Mouse (Mus musculus) lung, postnatal 25 days (tissue): ENCODE results near the gene Emid1.

ENCODE experiments used
- DNase-seq: peaks from one replicate; pipeline ENCODE4 v3.0.0; 2022; ENCODE audit warnings: low spot score

The Emid1 gene

GRCm38 (mm10) chr11:5160722-5161485, 8.8 kb upstream of the Emid1 start:
- DNase-seq = peak; percentile 50

GRCm38 (mm10) chr11:5158056-5158455, 6.0 kb upstream of the Emid1 start:
- DNase-seq = no peak

- DNase-seq = no peak
Observed at GRCm38 (mm10) chr11:5154961-5155805, 3.1 kb upstream of the Emid1 start.

- DNase-seq = no peak
Observed at GRCm38 (mm10) chr11:5151247-5151630, 818 bp downstream of the Emid1 start.

DNA sequence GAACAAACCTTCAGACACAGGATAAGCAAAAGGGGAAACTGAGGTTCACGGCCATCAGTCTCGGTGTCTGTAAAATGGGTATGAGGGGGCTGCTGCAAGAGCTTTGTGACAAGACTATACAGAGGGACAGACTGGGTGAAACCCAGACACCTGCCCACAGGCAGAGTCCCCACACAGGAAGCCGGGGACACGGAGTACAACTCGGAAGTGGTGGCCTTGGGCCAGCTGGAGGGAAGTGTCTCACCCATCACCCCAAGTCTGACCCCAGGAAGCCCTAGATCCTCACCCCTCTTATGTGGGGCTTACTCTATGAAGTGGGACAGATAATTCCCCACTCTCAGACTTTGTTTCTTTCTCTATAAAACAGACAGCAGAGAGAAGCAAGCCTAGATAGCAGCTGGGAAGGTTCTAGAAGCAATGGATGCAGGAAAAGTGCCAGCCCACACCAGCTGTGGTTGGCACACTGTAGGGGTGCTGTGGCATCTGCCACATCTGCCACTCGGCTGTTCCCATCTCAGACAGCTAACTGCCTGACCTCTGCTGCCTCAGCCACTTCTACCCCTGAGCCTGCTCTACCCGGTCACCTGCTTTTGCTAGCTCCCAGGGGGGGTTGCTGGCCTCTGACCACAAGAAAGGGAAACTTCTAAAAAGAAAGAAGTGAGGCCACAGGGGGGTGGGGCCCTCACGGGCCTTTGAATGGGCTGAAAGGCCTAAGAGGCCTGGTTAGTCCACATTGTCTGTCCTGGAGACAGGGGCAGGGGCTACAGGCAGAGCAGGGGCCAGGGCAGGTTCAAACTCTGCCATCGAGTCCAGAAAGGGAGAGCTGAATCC, 1.4 kb downstream of the Emid1 start:
- no peak for DNase-seq

DNA sequence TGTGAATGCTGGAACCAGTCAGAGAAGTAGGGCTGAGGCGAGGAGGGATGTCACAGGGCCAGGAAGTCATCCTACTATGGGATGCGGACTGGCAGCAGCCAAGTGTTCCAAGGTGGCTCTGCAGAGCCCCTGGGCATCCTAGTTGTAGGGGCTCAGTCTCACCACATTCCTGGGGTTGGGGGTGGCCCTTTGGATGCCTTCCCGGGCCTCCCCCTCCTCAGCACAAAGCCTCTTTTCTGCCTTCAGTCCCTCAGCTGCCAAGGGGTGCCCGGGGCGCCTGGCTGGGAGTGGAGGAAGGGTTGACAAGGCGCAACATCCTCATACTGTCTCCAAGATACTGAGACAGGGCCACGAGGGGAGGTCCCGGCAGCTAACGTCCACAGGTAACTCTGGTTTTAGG, 2.1 kb downstream of the Emid1 start:
- no peak for DNase-seq

- no peak for DNase-seq
Observed at GRCm38 (mm10) chr11:5149249-5149648, 2.8 kb downstream of the Emid1 start.

GRCm38 (mm10) chr11:5145600-5145999, 6.5 kb downstream of the Emid1 start:
- no peak for DNase-seq

DNA sequence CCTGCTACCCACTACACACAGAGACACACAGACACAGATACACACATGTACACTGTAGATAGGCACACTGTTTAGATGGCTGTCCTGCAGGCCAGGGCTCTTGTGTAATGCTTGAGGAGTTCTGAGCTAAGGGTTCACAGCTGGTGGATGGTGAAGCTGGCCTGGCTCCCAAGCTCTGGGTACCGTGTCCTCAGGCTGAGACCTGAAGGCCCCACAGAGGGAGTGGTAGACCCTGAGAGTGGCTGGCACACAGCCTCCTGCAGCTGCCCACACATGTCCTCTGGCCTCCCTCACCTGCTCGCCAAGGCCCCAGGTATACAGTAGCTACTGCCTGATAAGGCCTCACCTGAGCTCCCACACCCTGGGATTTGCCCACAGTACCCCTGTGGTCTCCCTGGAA, 10.1 kb downstream of the Emid1 start:
- no peak for DNase-seq

GRCm38 (mm10) chr11:5141252-5141651, 10.8 kb downstream of the Emid1 start:
- DNase-seq = no peak

GRCm38 (mm10) chr11:5140619-5141018, 11.4 kb downstream of the Emid1 start:
- DNase-seq = peak; percentile 56

DNA sequence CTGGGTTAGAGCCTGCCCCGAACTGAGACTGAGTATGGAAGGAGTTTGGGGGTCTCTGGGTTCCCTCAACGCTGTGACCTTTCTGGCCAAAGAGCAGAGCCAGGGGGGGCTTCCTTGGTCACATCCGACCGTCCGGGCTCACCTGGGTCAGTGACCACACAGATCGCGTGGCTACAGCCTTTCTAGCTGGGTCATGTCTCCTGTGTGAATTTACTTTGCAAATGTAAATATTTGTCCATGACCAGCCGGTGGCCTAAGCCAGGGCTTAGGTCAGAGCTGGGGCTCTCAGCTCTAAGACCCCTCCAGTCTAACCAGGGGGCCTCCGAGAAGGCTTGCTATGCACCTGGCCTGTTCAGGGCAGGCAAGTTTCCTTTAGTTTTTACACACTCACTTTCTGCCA, 12.7 kb downstream of the Emid1 start:
- no peak for DNase-seq

DNA sequence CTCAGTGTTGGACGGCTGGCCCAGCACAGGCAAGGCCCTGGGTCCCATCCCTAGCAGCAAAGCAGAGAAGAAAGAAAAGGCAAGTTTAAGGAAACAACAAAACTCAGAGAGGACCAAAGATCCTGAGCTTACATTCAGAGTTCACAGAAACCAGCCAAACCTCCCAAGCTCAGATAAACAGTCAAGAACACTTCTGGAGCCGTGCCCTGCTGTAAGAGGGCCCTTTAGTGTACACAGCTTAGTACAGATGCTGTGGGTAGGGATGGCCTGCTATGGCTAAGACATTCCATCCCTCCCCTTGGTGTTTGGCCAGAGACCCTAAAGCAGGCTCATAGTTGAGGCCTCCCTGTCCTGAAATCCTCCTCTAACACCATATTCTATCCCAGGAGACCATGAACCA, 13.4 kb downstream of the Emid1 start:
- DNase-seq = peak; percentile 77

DNA sequence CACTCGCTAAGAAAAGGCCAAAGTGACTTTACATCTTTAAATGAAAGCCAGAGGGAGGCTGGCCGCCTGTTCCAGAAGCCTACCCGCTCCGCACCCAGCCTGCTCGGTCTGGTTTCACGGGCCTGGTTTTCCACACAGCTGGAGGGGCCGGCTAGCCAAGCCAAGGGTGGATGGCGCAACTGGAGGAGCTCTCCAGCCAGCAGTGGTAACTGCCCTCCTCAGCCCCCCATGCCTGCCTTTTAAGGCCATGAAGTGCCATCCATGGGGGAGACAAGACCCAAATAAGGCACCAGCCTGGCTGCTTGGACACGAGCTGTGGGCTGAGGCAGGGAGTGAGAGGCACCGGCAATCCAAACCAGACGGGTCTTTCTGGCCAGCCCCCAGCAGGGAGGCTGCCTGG, 16.1 kb downstream of the Emid1 start:
- DNase-seq = peak; percentile 81

GRCm38 (mm10) chr11:5132751-5133150, 19.3 kb downstream of the Emid1 start:
- DNase-seq = no peak

- no peak for DNase-seq
Observed at GRCm38 (mm10) chr11:5130111-5130665, 21.9 kb downstream of the Emid1 start.

GRCm38 (mm10) chr11:5129035-5129480, 23.0 kb downstream of the Emid1 start:
- DNase-seq = no peak

DNA sequence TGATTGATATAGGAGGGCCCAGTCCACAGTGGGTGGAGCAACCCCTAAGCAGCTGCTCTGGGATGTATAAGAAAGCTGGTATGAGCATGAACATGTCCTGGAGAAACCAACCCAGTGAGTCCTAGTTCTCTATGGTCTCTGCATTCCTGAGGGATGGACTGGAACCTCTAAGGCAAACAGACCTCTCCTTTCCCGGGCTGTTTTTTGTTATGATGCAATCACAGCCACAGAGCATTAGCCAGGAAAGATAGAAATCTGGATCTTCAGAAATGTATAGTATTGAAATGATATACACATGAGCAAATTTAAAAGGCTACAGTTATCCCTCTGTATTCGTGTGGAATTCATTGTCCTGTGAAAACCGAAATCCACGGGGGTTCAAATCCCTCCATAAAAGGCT, 26.3 kb downstream of the Emid1 start:
- DNase-seq = no peak

DNA sequence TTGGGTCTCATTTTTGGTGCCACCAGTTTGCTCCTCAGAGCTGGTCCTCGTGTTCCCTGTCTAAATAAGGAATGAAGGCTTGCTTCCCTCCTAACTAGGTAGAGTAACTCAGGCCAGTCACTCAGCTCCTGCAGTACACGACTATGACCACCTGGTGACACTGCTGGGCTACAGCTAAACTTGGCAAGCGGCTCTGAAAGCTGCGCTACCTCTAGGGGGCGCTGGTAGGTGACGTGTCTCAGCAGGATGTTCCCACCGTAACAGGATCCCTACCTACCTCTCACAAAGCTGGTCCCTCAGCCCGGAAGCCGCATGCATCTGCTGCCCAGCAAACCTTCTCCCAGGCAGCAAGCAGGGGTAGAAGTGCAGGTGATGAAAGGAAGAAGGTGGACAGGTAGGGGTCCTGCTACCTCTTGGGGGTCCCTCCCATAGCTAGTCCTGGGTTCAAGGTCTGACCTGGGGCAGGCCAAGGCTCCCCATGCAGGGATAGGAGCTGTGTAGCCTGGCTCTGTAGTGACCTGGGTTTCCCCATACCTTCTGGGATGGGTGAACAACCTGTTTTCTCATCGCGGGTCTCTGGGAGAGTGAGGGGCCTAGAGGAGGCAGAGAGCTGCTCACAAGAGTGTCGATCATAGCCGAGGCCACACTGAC, 37.0 kb downstream of the Emid1 start:
- DNase-seq = peak; percentile 89

GRCm38 (mm10) chr11:5113645-5114044, 38.4 kb downstream of the Emid1 start:
- no peak for DNase-seq

- DNase-seq = no peak
Observed at GRCm38 (mm10) chr11:5109441-5109840, 42.6 kb downstream of the Emid1 start.
